Mouse (Mus musculus) erythroblast, adult 5-6 weeks (primary cell): ENCODE data around the gene Tssc4. TPM values are rescaled to one million over a fixed set of nuclear protein-coding genes. Genes with fewer than 3 reads are reported as not detected.

Experiments
- ATAC-seq: replicated peaks from 2 replicates; pipeline ENCODE4 v1.8.0; 2016; ENCODE audit warnings: moderate number of reproducible peaks, mild to moderate bottlenecking, moderate TSS enrichment, inconsistent platforms; ENCODE audit not compliant: poor library complexity, low FRiP score, severe bottlenecking
- total RNA-seq, 2 experiments: library from RNA; stranded (forward) in 1 of 2; stranded (reverse) in 1 of 2; fragments of 150-400 nt in 1 of 2; fragments of 200-764, 138-1000 nt in 1 of 2; gene quantifications; 2 replicates each; pipeline versions ENCODE4 v1.2.3 to v1.2.4; 2015 to 2017; ENCODE audit warnings: low replicate concordance in 2 of 2

Gene Tssc4
- total RNA-seq, 2 experiments from 2014 or later: 1.3 to 16.4 TPM

- ATAC-seq: no peak
Measured at GRCm38 (mm10) chr7:143065692-143066091, 3.4 kb upstream of the Tssc4 start.

GRCm38 (mm10) chr7:143067469-143067868 lies 1.6 kb upstream of the Tssc4 start:
- ATAC-seq: no peak

- ATAC-seq: no peak
Measured at GRCm38 (mm10) chr7:143067897-143068296, 1.2 kb upstream of the Tssc4 start.

GRCm38 (mm10) chr7:143068316-143068881 lies 650 bp upstream of the Tssc4 start:
- ATAC-seq: no peak

- ATAC-seq: peak; percentile 45
Measured at GRCm38 (mm10) chr7:143069751-143070400, 827 bp downstream of the Tssc4 start.

GRCm38 (mm10) chr7:143070506-143071070 lies 1.5 kb downstream of the Tssc4 start:
- no peak for ATAC-seq

GRCm38 (mm10) chr7:143072605-143073004 lies 3.6 kb downstream of the Tssc4 start:
- no peak for ATAC-seq

- ATAC-seq: no peak
Measured at GRCm38 (mm10) chr7:143073086-143073485, 4.0 kb downstream of the Tssc4 start.

- ATAC-seq: no peak
Measured at GRCm38 (mm10) chr7:143075394-143075793, 6.3 kb downstream of the Tssc4 start.

- no peak for ATAC-seq
Measured at GRCm38 (mm10) chr7:143077351-143077750, 8.3 kb downstream of the Tssc4 start.

GRCm38 (mm10) chr7:143082024-143082423 lies 13.0 kb downstream of the Tssc4 start:
- ATAC-seq: no peak

- no peak for ATAC-seq
Measured at GRCm38 (mm10) chr7:143083708-143084107, 14.7 kb downstream of the Tssc4 start.

- peak; percentile 72 for ATAC-seq
Measured at GRCm38 (mm10) chr7:143086366-143086765, 17.3 kb downstream of the Tssc4 start.

GRCm38 (mm10) chr7:143087070-143087579 lies 18.1 kb downstream of the Tssc4 start:
- no peak; the same call in 1 of the 2 replicates for ATAC-seq

GRCm38 (mm10) chr7:143093847-143094246 lies 24.8 kb downstream of the Tssc4 start:
- ATAC-seq: no peak

GRCm38 (mm10) chr7:143094592-143095553 lies 25.8 kb downstream of the Tssc4 start, which contains the start of gene Trpm5:
Gene Trpm5, minus strand, starts transcription at chr7:143094642.
- no peak for ATAC-seq

- no peak for ATAC-seq
Measured at GRCm38 (mm10) chr7:143095554-143095907, 26.5 kb downstream of the Tssc4 start.

GRCm38 (mm10) chr7:143100759-143101158 lies 31.7 kb downstream of the Tssc4 start:
- ATAC-seq: no peak

- no peak for ATAC-seq
Measured at GRCm38 (mm10) chr7:143105258-143105897, 36.3 kb downstream of the Tssc4 start.

GRCm38 (mm10) chr7:143106062-143106461 lies 37.0 kb downstream of the Tssc4 start, which contains the start of gene Kcnq1:
Gene Kcnq1, plus strand, starts transcription at chr7:143106362.
- ATAC-seq: no peak
